Mouse (Mus musculus) embryo, embryonic 11.5 days (tissue): ENCODE results near the gene Grik4.

Source experiments
- DNase-seq: peaks from one replicate; pipeline ENCODE4 v3.0.0-alpha.2; 2012; ENCODE audit warnings: low read depth, low spot score

The Grik4 gene

DNA sequence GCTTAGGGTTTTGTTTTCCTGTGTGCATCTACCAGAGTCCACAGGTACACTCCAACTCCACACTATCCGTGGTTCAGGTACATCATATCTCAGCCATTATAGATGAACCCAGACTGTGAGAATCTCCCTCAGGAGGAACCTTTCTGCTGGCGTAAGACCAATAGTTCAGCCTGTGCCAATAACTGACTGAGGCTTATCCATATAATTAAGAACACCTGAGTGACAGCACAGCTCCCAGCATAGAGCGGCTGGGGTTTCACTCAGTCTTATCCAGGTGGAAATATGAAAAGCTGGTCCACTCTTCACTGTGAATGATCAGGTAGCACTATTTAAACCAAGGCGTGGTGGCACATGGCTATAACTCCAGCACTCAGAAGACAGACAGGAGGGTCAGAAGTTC lies 440.6 kb downstream of the Grik4 start:
- no peak for DNase-seq

DNA sequence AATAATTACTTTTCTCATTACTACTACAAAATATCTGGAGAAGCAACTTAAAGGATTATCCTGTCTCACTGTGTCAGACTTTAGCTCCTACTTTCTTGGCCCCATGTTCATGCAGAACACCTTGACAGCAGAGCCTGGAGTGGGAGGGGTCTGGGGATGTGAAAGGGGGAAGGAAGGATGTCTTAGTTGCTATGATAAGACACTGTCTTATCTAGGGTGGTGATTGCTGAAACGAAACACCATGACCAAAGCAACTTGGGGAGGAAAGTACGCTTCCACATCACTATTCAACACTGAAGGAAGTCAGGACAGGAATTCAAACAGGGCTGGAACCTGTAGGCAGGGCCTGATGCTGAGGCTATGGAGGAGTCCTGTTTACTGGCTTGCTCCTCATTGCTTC lies 448.0 kb downstream of the Grik4 start:
- no peak for DNase-seq

DNA sequence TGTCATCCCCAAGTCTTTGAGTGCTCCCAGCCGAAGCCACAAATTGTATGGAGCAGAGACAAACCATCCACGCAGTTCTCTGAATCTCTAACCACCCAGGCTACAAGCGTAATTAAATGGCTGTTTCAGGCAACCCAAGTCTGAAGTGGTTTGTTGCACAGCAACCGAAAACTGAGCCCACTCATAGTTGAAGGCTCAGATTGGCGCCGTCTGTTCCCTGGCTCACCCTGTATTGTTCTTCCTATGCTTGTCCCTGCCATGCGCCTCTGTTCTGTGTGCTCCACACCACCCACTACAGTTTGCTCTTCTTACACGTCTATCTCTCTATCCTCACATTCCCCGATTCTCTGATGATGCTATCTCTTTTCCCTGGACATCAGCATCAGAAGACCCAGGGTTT lies 452.5 kb downstream of the Grik4 start:
- no peak for DNase-seq

DNA sequence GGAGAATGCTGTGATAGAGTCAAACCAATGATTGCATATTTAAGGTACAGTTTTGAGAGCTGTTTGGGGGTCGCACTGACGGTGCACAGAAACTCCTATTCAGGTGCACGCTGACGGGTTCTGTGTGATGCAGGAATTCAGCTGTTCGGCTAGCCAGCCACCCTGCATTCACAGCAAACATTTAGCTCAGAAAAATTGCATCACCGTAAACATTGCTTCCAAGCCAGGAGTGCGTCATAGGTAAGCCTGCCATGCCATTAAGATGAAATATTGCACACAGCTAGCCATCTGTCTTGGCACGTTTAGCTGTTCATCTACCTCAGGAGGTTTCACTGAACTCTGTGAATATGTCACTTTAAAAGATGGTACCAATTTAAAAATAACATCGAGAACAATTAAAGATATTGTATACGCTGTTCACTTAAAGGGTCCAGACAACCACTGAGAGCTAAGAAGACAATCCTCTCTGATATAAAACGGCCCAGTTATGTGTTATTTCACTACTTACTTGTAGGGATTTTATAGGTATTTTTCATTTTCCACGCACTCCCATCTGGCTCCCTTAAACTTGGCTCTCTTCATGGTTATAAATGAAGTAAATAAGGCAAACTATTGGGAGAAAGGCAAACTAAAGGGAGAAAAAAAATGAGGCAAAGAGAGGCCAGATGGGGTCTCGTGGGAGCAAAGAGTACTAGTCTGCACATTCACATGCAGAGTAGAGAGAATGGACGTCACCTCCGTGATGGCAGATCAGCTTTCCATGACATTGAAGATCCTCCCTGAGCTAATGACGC lies 453.5 kb downstream of the Grik4 start:
- no peak for DNase-seq

DNA sequence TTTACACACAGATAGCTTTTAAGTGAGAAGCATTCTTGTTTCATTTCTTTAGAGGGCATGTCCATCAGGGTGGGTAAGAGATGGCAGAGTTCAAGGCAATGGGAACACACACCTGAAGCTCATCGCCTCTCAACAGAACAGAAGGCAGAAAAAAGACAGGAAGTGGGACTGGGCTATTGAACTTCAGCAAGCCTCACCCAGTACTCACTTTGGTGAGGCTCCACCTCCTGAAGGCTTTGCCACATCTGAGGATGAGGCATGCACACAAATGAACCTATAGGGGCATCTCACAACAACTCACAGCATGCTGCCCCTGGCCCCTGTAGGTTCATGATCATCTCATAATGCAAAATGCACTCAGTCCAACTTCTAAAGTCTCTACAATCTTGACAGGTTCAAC lies 456.2 kb downstream of the Grik4 start:
- DNase-seq, result no peak

DNA sequence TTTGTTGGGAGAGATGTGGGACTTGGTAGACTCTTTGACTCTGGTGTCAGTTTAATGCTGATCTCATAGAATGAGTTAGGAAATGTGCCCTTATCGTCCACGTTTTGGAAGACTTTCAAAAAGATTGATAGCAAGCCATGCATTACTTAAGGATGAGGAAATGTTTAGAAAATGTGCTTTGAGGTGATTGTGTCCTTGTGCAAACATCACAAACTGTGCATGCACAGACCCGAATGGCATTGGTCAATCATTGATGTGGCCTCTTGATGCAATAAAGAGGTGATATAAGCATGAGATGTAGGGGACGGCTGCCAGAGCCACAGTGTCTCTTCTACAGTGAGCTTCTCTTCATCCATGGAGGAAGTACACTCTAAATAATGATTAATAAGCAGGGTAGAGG lies 457.4 kb downstream of the Grik4 start:
- DNase-seq, result no peak

DNA sequence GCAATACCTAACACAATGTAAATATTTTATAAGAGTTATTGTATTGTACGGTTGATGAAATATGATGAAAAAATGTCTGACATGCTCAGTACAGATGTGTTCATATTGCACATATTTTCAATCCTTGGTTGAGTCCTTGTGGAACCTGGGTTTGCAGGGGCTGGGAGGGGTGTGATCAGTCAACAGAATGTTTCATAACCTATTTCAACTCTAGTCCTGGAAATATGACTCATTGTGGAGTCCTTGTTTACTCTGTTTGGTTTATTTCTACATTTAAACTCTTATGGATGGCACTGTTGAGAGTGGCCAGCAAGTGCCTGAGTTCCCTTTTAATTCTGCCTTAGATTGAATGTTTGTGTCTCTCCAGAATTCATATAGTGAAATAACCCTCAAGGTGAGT lies 459.6 kb downstream of the Grik4 start:
- no peak for DNase-seq

DNA sequence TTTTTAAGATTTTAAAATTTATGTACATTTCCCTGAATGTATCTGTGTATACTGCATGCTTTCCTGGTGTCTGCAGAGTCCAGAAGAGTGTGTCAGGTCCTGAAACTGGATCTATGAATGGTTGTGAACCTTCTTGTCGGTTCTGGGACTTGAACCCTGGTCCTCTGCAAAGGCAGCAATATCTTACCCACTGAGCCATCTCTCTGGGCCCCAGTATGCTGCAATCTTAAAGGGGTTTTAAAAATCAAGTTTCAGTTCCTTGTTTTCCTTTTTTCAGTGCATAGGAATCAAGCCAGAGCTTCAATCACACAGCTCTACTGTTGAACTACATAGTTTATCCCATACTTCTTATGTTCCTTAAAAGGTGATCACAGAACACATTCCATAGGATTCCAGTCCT lies 461.3 kb downstream of the Grik4 start:
- no peak for DNase-seq

DNA sequence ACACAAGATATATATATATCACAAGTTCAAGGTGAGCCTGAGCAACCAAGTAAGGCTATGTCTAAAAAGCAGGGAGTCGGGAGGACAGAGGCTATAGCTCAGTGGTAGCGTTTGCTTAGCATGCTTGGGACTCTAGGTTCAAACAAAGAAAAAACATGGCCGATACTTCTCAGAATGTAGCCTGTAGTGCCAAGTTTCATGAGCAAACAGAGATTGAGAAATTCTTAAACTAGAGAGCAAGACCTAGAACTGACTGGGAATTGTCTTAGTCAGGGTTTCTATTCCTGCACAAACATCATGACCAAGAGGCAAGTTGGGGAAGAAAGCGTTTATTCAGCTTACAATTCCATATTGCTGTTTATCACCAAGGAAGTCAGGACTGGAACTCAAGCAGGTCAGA lies 468.1 kb downstream of the Grik4 start:
- DNase-seq, result no peak

DNA sequence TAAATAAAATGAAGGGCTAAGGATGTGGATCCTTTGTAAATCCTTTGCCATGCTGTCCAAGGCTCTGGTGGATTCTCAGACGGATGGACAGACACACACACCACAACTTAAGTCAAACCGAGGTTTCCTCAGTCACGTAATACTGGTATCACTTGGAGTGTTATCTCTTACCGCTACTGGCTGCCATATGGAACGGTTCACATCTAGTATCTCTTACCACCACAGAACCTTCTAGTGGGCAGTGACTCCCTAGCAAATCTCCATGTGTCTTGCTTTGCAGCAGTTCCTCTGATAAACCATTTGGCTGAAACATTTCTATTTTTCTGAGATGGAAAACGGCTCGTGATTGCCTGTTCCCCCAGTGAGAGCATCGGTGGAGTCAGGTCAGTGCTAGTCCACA lies 470.0 kb downstream of the Grik4 start:
- DNase-seq, result no peak

DNA sequence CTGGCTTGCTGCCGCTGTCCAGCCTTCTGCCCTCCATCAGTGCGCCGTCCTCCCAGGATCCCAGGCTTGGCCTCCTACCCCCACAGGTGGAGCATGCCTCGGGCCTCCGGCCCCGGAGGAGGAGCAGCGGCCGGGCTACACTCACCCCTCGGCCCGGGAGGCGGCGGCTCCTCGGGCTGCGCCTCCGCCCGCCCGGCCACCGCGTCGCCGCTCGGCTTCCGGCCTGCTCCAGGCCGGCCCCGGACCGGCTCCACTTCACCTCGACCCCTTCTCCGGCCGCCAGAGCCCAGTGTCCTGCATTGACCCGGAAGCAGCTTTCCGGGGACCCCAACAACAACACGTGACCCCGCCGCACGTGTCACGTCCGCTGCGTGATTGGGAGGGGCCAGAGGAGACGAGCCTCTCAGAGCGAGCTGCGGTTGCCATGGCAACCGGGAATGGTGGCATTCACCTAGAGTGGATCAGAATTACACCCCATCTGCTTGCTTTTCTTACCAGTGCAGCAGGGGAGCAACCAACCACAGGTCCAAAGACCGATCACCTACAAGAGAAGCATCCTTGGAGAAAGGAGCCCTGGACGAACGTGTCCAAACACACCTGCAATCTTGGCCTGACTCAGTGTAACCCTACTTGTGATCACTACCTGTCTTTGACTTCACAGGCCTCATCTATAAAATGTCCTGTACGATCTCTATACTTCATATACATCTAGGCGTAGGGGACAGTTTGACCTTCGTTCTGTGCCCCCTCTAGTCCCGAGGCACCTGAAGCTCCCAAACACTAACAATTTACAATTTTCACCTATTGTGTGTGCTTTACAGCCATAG lies 472.2 kb downstream of the Grik4 start:
- DNase-seq, result peak; percentile 89

DNA sequence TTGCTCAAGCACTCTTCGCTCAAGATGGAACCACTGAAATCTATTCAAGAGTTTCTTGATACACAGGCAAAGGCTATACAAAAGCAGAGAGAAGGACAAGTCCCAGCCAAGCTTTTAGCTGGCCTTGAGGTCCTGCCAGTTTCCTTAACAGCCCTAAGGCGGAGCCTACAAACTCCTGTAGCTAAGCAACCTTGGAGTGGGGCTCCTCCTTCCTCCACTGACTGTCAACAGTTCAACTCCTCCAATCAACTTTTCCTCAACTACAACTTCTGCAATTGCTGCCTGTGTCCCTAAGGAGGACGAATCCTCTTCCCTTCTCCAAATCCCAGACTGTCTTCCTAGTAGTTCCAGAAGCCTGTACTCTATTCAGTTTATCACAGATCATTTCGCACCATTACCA lies 473.1 kb downstream of the Grik4 start:
- no peak for DNase-seq

DNA sequence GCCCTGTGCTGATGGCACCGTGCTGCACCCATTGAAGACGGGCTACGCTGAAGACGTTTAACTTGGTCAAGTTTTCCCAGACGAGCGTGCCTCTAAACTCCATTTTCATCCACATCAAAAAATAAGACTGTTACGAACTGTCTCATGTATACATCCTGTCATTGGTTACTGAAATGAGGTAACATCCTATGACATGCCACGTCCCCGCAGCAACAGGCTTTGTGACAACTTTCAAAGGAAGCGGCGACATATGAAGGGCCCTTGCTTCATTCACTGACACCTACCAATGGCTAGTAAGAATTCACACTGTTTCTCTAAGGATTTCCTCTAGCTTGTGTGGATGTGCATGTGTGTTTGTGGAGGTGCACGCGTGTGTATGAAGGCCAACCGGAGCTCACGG lies 475.0 kb downstream of the Grik4 start:
- no peak for DNase-seq

DNA sequence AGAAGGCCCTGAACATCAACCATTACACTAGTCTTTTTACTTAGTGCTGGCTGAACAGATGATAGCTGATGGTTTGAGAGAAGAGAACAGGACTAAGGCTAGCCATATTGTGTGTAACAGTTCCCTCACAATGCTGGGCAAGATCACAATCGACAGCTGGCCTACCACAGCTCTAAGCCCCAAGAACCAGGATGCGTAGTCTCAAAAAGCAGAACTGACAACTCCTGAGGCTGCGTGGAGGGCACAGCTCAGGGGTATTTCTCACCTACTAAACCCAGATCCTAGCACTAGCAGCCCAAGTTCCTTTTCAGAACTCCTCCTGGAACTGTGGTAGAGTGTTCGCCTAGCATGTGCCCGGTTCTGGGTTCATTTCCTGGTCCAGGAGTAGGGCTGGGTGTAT lies 475.9 kb downstream of the Grik4 start:
- no peak for DNase-seq
